Comparison of ENCODE assay signal across 11 mouse cellular contexts in the genomic region with DNA sequence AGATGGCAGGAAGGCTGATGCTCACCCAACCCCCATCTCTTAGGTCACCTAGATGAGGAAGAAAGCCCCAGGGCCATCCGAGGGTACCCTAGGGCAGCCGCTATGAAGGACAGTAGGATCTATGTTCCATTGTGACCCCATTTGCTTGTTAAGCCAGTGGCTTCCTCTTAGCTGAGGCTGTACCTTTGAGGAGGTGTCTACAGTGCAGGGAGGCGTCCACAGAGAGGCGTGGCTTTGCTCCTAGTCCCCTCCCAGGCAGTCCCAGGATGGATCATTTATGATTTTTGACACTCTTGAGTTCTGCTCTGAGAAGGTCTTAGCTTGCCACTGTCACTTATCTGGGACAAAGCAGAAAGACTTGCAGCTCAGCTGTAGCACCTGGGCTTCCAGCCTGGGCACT. TPM values are rescaled to one million over a fixed set of nuclear protein-coding genes. Genes with fewer than 3 reads are reported as not detected.
DNase-seq lines count a peak whose midpoint lies in the region; ATAC-seq lines count a peak whose summit lies in the region.
"Had no signal": no experiment of that assay in that cellular context is flagged by ENCODE, and none has a peak within 500 bp of the region (broad histone marks: within the 10 kb centered on the region; RNA-seq: fewer than 3 reads in every experiment).

No protein-coding gene starts in this region.

- H3K4me3 ChIP-seq in erythroblast, embryonic 14.5 days (replicated peaks): peak overlapping the region; percentile 22
- H3K4me3 ChIP-seq in kidney, embryonic 16.5 days (ENCODE audit: low read length): no peak overlapping the region
- no peak overlapping the region for H3K4me3 ChIP-seq in brown adipose tissue, adult 24 weeks (ENCODE audit: insufficient read depth, low read depth, low read length)
- peak overlapping the region; percentile 80 for H3K4me3 ChIP-seq in megakaryocyte, embryonic 14.5 days (replicated peaks)
- H3K4me3 ChIP-seq: forebrain, embryonic 12.5 days; intestine, embryonic 15.5 days had no signal

- no peaks in the 10 kb centered on the region for H3K9me3 ChIP-seq in erythroblast, embryonic 14.5 days (ENCODE audit: control insufficient read depth, low read length)
- H3K9me3 ChIP-seq in kidney, embryonic 16.5 days (ENCODE audit: low read length): no peaks in the 10 kb centered on the region
- no peaks in the 10 kb centered on the region for H3K9me3 ChIP-seq in megakaryocyte, embryonic 14.5 days
- H3K9me3 ChIP-seq: forebrain, embryonic 12.5 days; intestine, embryonic 15.5 days had no signal

- H3K9ac ChIP-seq in kidney, embryonic 16.5 days (replicated peaks; ENCODE audit: low read length): no peak overlapping the region
- H3K9ac ChIP-seq: forebrain, embryonic 12.5 days; intestine, embryonic 15.5 days had no signal

- WGBS in kidney, embryonic 16.5 days: 75% methylated on average over 4 of the region's 4 CpGs

- H3K36me3 ChIP-seq in erythroblast, embryonic 14.5 days (ENCODE audit: control insufficient read depth): peaks cover 70% of the 10 kb centered on the region
- no peaks in the 10 kb centered on the region for H3K36me3 ChIP-seq in kidney, embryonic 16.5 days (ENCODE audit: insufficient read depth, low read length)
- peaks cover 65% of the 10 kb centered on the region for H3K36me3 ChIP-seq in megakaryocyte, embryonic 14.5 days (replicated peaks; ENCODE audit: low read length)
- H3K36me3 ChIP-seq: forebrain, embryonic 12.5 days; intestine, embryonic 15.5 days had no signal

- DNase-seq in kidney, adult 18-20 months: no peak
- DNase-seq in right cerebral cortex, adult 2 months (ENCODE audit: low spot score in 2 of 2): no peak
- DNase-seq in urinary bladder, postnatal 14 days (ENCODE audit: low spot score): no peak
- DNase-seq: right cerebral cortex, postnatal 25 days had no signal

- H3K4me2 ChIP-seq in kidney, embryonic 16.5 days (replicated peaks; ENCODE audit: low read depth, low read length): no peak overlapping the region
- H3K4me2 ChIP-seq: forebrain, embryonic 12.5 days; intestine, embryonic 15.5 days had no signal

- peak overlapping the region; percentile 88 for H3K27ac ChIP-seq in kidney, embryonic 16.5 days (ENCODE audit: low read length)
- peak overlapping the region; percentile 76 for H3K27ac ChIP-seq in brown adipose tissue, adult 24 weeks (replicated peaks; ENCODE audit: low read depth, low read length)
- H3K27ac ChIP-seq: forebrain, embryonic 12.5 days had no signal

- ATAC-seq in erythroblast, adult 5-6 weeks (replicated peaks; ENCODE audit: low FRiP score, poor library complexity, severe bottlenecking): no peak
- no peak for ATAC-seq in kidney, embryonic 16.5 days (ENCODE audit: low FRiP score, low TSS enrichment)
- ATAC-seq: intestine, embryonic 15.5 days had no signal

- peaks cover 97% of the 10 kb centered on the region for H3K4me1 ChIP-seq in erythroblast, embryonic 14.5 days (ENCODE audit: control insufficient read depth)
- H3K4me1 ChIP-seq in kidney, embryonic 16.5 days (ENCODE audit: insufficient read depth, low read length): peaks cover 52% of the 10 kb centered on the region
- peaks cover 59% of the 10 kb centered on the region for H3K4me1 ChIP-seq in brown adipose tissue, adult 24 weeks (ENCODE audit: control insufficient read depth, insufficient read depth, insufficient read length, low read length)
- peaks cover 100% of the 10 kb centered on the region for H3K4me1 ChIP-seq in megakaryocyte, embryonic 14.5 days

- no peaks in the 10 kb centered on the region for H3K27me3 ChIP-seq in erythroblast, embryonic 14.5 days (ENCODE audit: control insufficient read depth)
- no peaks in the 10 kb centered on the region for H3K27me3 ChIP-seq in kidney, embryonic 16.5 days (ENCODE audit: insufficient read depth, low read length)
- no peaks in the 10 kb centered on the region for H3K27me3 ChIP-seq in megakaryocyte, embryonic 14.5 days (replicated peaks)
- H3K27me3 ChIP-seq: intestine, embryonic 15.5 days had no signal

RNA-seq across cellular contexts. Expression of a gene that starts 5.7 kb away (rescaled TPM):
- polyA plus RNA-seq in erythroblast, embryonic 14.5 days (2012): 2.8 and 3.8 TPM in 2 replicates
- total RNA-seq in erythroblast, adult 5-6 weeks (2015; ENCODE audit: low replicate concordance): 11.5 and 18.3 TPM in 2 replicates
- total RNA-seq in erythroblast, adult 5-6 weeks (2017; ENCODE audit: low replicate concordance): 9.9 and 19.2 TPM in 2 replicates
- polyA plus RNA-seq in kidney, embryonic 16.5 days (2015; fragmentation: Nextera tagmentation; extraction: Ambion mirVana): 5.6 and 6.5 TPM in 2 replicates
- 4.3 and 5.5 TPM in 2 replicates for polyA plus RNA-seq in brown adipose tissue, adult 24 weeks (2012; ENCODE audit: insufficient read depth, insufficient read length, missing spikeins)
- polyA plus RNA-seq in megakaryocyte, embryonic 14.5 days (2012; ENCODE audit: insufficient read depth, low replicate concordance): 21.6 and 28.3 TPM in 2 replicates

RNA-seq across cellular contexts. Expression of a gene that starts 7.0 kb away (rescaled TPM):
- 0.07 TPM in 1 of 2 replicates, not detected in the other for polyA plus RNA-seq in erythroblast, embryonic 14.5 days (2012)
- not detected in 2 replicates for total RNA-seq in erythroblast, adult 5-6 weeks (2015; ENCODE audit: low replicate concordance)
- total RNA-seq in erythroblast, adult 5-6 weeks (2017; ENCODE audit: low replicate concordance): not detected in 2 replicates
- 0.47 and 0.68 TPM in 2 replicates for polyA plus RNA-seq in kidney, embryonic 16.5 days (2015; fragmentation: Nextera tagmentation; extraction: Ambion mirVana)
- not detected in 2 replicates for polyA plus RNA-seq in brown adipose tissue, adult 24 weeks (2012; ENCODE audit: insufficient read depth, insufficient read length, missing spikeins)
- 0.38 TPM in 1 of 2 replicates, not detected in the other for polyA plus RNA-seq in megakaryocyte, embryonic 14.5 days (2012; ENCODE audit: insufficient read depth, low replicate concordance)

Comparison
In these comparisons a context has a peak if more than half of its experiments do, and no peak if none do; other contexts are left out.
1. H3K4me3 ChIP-seq: peak in erythroblast, embryonic 14.5 days (single experiment) and megakaryocyte, embryonic 14.5 days (single experiment); none in kidney, embryonic 16.5 days (single experiment) and brown adipose tissue, adult 24 weeks (single experiment).